Mouse (Mus musculus) lung, adult 2 months (tissue): ENCODE results near the gene Rnf43.

Source experiments
- CTCF ChIP-seq: fragments of 200-500 bp; IDR thresholded peaks from 2 replicates; pipeline ENCODE4 v1.5.1; 2011; ENCODE audit warnings: mild to moderate bottlenecking, low read length, control low read depth; ENCODE audit not compliant: insufficient read depth
- POLR2A ChIP-seq: fragments of 200-500 bp; IDR thresholded peaks from 2 replicates; pipeline ENCODE4 v1.6.1; 2011; ENCODE audit warnings: low read depth, mild to moderate bottlenecking, control low read depth, low read length, borderline replicate concordance; ENCODE audit errors: extremely low read depth

- TF ChIP-seq CTCF (no peak), POLR2A (no peak)
These were observed 66.5 kb downstream of the Rnf43 start for GRCm38 (mm10) chr11:87728850-87729592.
